ENCODE assay signal across 29 mouse cellular contexts in the genomic region with DNA sequence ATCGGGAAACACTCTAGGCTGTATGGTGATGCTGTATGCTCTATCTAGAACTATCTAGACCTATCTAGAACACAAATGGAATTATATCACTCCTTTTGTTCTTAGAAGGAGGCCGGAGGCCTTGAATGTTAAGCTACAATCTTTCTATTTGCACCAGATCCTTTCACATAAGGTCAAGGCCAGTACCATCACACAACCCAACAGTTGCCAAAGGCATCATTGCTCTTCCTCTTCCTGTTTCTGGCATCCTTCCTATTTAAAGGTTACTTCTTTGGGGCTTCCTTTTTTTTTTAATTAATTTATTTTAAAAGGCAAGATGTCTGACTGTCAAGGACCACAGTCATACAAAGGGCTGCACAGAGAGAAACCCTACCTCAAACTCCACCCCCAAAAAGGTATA. TPM values are rescaled to one million over a fixed set of nuclear protein-coding genes. Genes with fewer than 3 reads are reported as not detected.
A peak's percentile ranks its signal among the peaks of the same experiment; 100 is the strongest.
DNase-seq lines count a peak whose midpoint lies in the region; ATAC-seq and TF ChIP-seq lines count a peak whose summit lies in the region.
"Had no signal": no experiment of that assay in that cellular context is flagged by ENCODE, and none has a peak within 500 bp of the region (broad histone marks: within the 10 kb centered on the region; RNA-seq: fewer than 3 reads in every experiment).

No protein-coding gene starts in this region.

- DNase-seq in CH12.LX (ENCODE audit: extremely low read depth), result no peak
- no peak for DNase-seq in urinary bladder, postnatal 14 days (ENCODE audit: low spot score)
- DNase-seq in heart, adult 9 months (ENCODE audit: low spot score in 2 of 2), result no peak
- DNase-seq in frontal cortex, postnatal 25 days (ENCODE audit: low spot score in 2 of 2), result no peak
- DNase-seq: adrenal gland, adult 2 months; cerebellum, adult 11 months; cerebellum, adult 9-10 months; cerebellum, postnatal 36 days; embryo, embryonic 11 days; heart, postnatal 14 days; kidney, adult 18-20 months; kidney, postnatal 25 days; lung, adult 2 months; lung, postnatal 10 days; retina, postnatal 1 day; right cerebral cortex, postnatal 14 days had no signal

- ATAC-seq in granulocyte monocyte progenitor cell, adult 5-6 weeks (replicated peaks; ENCODE audit: poor library complexity, severe bottlenecking), result peak; percentile 56
- no peak for ATAC-seq in liver, embryonic 16.5 days (ENCODE audit: low read depth)
- peak; percentile 79 for ATAC-seq in monocyte, adult 5-6 weeks (replicated peaks; ENCODE audit: insufficient number of reproducible peaks, low FRiP score, low TSS enrichment, poor library complexity, severe bottlenecking)
- ATAC-seq: activated CD4-positive, CD25-positive, alpha-beta regulatory T cell, adult 4 months; forebrain, embryonic 14.5 days had no signal

- peaks cover 14 to 36% of the 10 kb centered on the region in 2 experiments for H3K4me1 ChIP-seq in CH12.LX (ENCODE audit: control insufficient read depth in 1 of 2, insufficient read depth in 2 of 2)
- H3K4me1 ChIP-seq in liver, embryonic 16.5 days (ENCODE audit: control insufficient read depth, low read depth, low read length), result peaks cover 41% of the 10 kb centered on the region
- H3K4me1 ChIP-seq: embryonic facial prominence, embryonic 12.5 days; hindbrain, embryonic 10.5 days; hindbrain, embryonic 15.5 days; kidney, embryonic 15.5 days; limb, embryonic 13.5 days; midbrain, embryonic 12.5 days; neural tube, embryonic 13.5 days; stomach, embryonic 15.5 days had no signal

- H3K4me3 ChIP-seq in CH12.LX (replicated peaks in 1 of 3; ENCODE audit: low read depth in 2 of 3, low read length in 2 of 3, poor library complexity in 1 of 3), result no peak overlapping the region
- H3K4me3 ChIP-seq in liver, embryonic 16.5 days (ENCODE audit: low read depth, low read length), result no peak overlapping the region
- H3K4me3 ChIP-seq: embryonic facial prominence, embryonic 12.5 days; hindbrain, embryonic 10.5 days; hindbrain, embryonic 15.5 days; kidney, embryonic 15.5 days; limb, embryonic 13.5 days; midbrain, embryonic 12.5 days; neural tube, embryonic 13.5 days; stomach, embryonic 15.5 days had no signal

- 67% methylated on average over 2 of the region's 2 CpGs for WGBS in liver, embryonic 16.5 days (ENCODE audit: insufficient replicate concordance)

- no peak for TF ChIP-seq POLR2A in CH12.LX (IDR thresholded peaks at IDR 0.05; ENCODE audit: low read depth, low read length)

- no peaks in the 10 kb centered on the region for H3K36me3 ChIP-seq in CH12.LX (replicated peaks in 1 of 2; ENCODE audit: control insufficient read depth in 1 of 2, insufficient read depth in 1 of 2, low read length in 1 of 2)
- H3K36me3 ChIP-seq in liver, embryonic 16.5 days (ENCODE audit: control insufficient read depth, insufficient read depth), result no peaks in the 10 kb centered on the region
- H3K36me3 ChIP-seq: embryonic facial prominence, embryonic 12.5 days; hindbrain, embryonic 10.5 days; hindbrain, embryonic 15.5 days; kidney, embryonic 15.5 days; limb, embryonic 13.5 days; midbrain, embryonic 12.5 days; neural tube, embryonic 13.5 days; stomach, embryonic 15.5 days had no signal

- dilution Hi-C loops in CH12.LX (cut with MboI; ENCODE audit: extremely low pct_ligation_motif_present, extremely low pct_unique_long_range_greater_than_20kb, low sequenced_read_pairs), result no loop called here

- H3K27me3 ChIP-seq in CH12.LX (replicated peaks), result no peaks in the 10 kb centered on the region
- no peaks in the 10 kb centered on the region for H3K27me3 ChIP-seq in liver, embryonic 16.5 days (ENCODE audit: control insufficient read depth, insufficient read depth, low read depth, low read length)
- H3K27me3 ChIP-seq: embryonic facial prominence, embryonic 12.5 days; limb, embryonic 13.5 days; stomach, embryonic 15.5 days had no signal

- H3K79me2 ChIP-seq in CH12.LX (replicated peaks; ENCODE audit: control insufficient read depth, extremely low read depth, insufficient read depth, poor library complexity, severe bottlenecking), result no peaks in the 10 kb centered on the region

- in situ Hi-C loops in CH12.LX (cut with MboI; ENCODE audit: low pct_ligation_motif_present, low pct_unique_long_range_greater_than_20kb, low sequenced_read_pairs), result no loop called here

- H3K9me3 ChIP-seq in CH12.LX (replicated peaks; ENCODE audit: low read length), result no peaks in the 10 kb centered on the region
- H3K9me3 ChIP-seq in liver, embryonic 16.5 days (replicated peaks; ENCODE audit: control insufficient read depth, low read length), result no peaks in the 10 kb centered on the region
- H3K9me3 ChIP-seq: embryonic facial prominence, embryonic 12.5 days; hindbrain, embryonic 10.5 days; hindbrain, embryonic 15.5 days; kidney, embryonic 15.5 days; limb, embryonic 13.5 days; midbrain, embryonic 12.5 days; neural tube, embryonic 13.5 days; stomach, embryonic 15.5 days had no signal

- H3K4me2 ChIP-seq in CH12.LX (ENCODE audit: insufficient read depth, low read depth, poor library complexity, severe bottlenecking), result 0 out of 2 replicates have a peak overlapping the region, but pooled peaks have one; percentile 1
- no peak overlapping the region for H3K4me2 ChIP-seq in liver, embryonic 16.5 days (ENCODE audit: low read depth, low read length)
- H3K4me2 ChIP-seq: embryonic facial prominence, embryonic 12.5 days; hindbrain, embryonic 15.5 days; kidney, embryonic 15.5 days; limb, embryonic 13.5 days; midbrain, embryonic 12.5 days; neural tube, embryonic 13.5 days; stomach, embryonic 15.5 days had no signal

- no peak for TF ChIP-seq EP300 in CH12.LX (IDR thresholded peaks at IDR 0.05; ENCODE audit: low read length)

- TF ChIP-seq CTCF in CH12.LX (conservative IDR thresholded peaks at IDR 0.05 in 1 of 2, IDR thresholded peaks at IDR 0.05 in 1 of 2; ENCODE audit: low read depth in 2 of 2, low read length in 2 of 2), result no peak

- H3K27ac ChIP-seq in CH12.LX (ENCODE audit: insufficient read depth, low read depth), result 0 out of 2 replicates have a peak overlapping the region, but pooled peaks have one; percentile 24
- H3K27ac ChIP-seq in liver, embryonic 16.5 days (ENCODE audit: low read length), result peak overlapping the region; percentile 46
- H3K27ac ChIP-seq: embryonic facial prominence, embryonic 12.5 days; hindbrain, embryonic 10.5 days; hindbrain, embryonic 15.5 days; kidney, embryonic 15.5 days; limb, embryonic 13.5 days; midbrain, embryonic 12.5 days; neural tube, embryonic 13.5 days; stomach, embryonic 15.5 days had no signal

- H3K9ac ChIP-seq in CH12.LX (ENCODE audit: insufficient read depth, low read depth), result no peak overlapping the region
- no peak overlapping the region for H3K9ac ChIP-seq in liver, embryonic 16.5 days (ENCODE audit: low read depth, low read length)
- H3K9ac ChIP-seq: embryonic facial prominence, embryonic 12.5 days; hindbrain, embryonic 15.5 days; kidney, embryonic 15.5 days; limb, embryonic 13.5 days; midbrain, embryonic 12.5 days; neural tube, embryonic 13.5 days; stomach, embryonic 15.5 days had no signal

- no peak for TF ChIP-seq RAD21 in CH12.LX (IDR thresholded peaks at IDR 0.05; ENCODE audit: low read depth, low read length)

TF ChIP-seq in CH12.LX, 34 proteins besides CTCF, POLR2A, EP300 and RAD21:
- no peak for TF ChIP-seq GABPA (IDR thresholded peaks at IDR 0.05; ENCODE audit: insufficient replicate concordance, low read depth, low read length)
- TF ChIP-seq ELF1 (IDR thresholded peaks at IDR 0.05; ENCODE audit: low read depth, low read length), result 0 out of 2 replicates have a peak, but pooled peaks have one; percentile 21
TF ChIP-seq in CH12.LX: peak in this region for 1.

RNA-seq across cellular contexts. Expression of a gene that starts 6.1 kb away (rescaled TPM):
- total RNA-seq in CH12.LX (2012; rRNA removed) (44.6 and 52.2 TPM in 2 replicates), CH12.LX (2014; rRNA removed) (29.4 and 33.2 TPM in 2 replicates)
- polyA plus RNA-seq in CH12.LX (2012; ENCODE audit: insufficient read length, low read depth), result 62.1 and 62.8 TPM in 2 replicates
- total RNA-seq in granulocyte monocyte progenitor cell, adult 5-6 weeks (2014; fragmentation: Nextera tagmentation), result 29.7 and 33.6 TPM in 2 replicates
- 44.8 and 45.8 TPM in 2 replicates for total RNA-seq in granulocyte monocyte progenitor cell, adult 5-6 weeks (2017)
- polyA plus RNA-seq in liver, embryonic 16.5 days (2015; fragmentation: Nextera tagmentation; extraction: Ambion mirVana), result 6.6 and 7.0 TPM in 2 replicates
- 59.8 to 88.9 TPM (median 78.3 TPM) in 3 replicates for total RNA-seq in monocyte, adult 5-6 weeks (2017)

RNA-seq across cellular contexts. Expression of a gene that starts 6.9 kb away (rescaled TPM):
- total RNA-seq in CH12.LX (2012; rRNA removed) (2,694 and 2,801 TPM in 2 replicates), CH12.LX (2014; rRNA removed) (2,433 and 2,576 TPM in 2 replicates)
- polyA plus RNA-seq in CH12.LX (2012; ENCODE audit: insufficient read length, low read depth), result 2,607 and 2,835 TPM in 2 replicates
- 2,241 and 2,395 TPM in 2 replicates for total RNA-seq in granulocyte monocyte progenitor cell, adult 5-6 weeks (2014; fragmentation: Nextera tagmentation)
- 1,241 and 1,301 TPM in 2 replicates for total RNA-seq in granulocyte monocyte progenitor cell, adult 5-6 weeks (2017)
- polyA plus RNA-seq in liver, embryonic 16.5 days (2015; fragmentation: Nextera tagmentation; extraction: Ambion mirVana), result 278 and 327 TPM in 2 replicates
- total RNA-seq in monocyte, adult 5-6 weeks (2017), result 599 to 801 TPM (median 613 TPM) in 3 replicates

RNA-seq across cellular contexts. Expression of a gene that starts 22.7 kb away (rescaled TPM):
- total RNA-seq in CH12.LX (2012; rRNA removed) (6.8 and 7.8 TPM in 2 replicates), CH12.LX (2014; rRNA removed) (0.89 and 2.1 TPM in 2 replicates)
- polyA plus RNA-seq in CH12.LX (2012; ENCODE audit: insufficient read length, low read depth), result 4.3 and 6.0 TPM in 2 replicates
- total RNA-seq in granulocyte monocyte progenitor cell, adult 5-6 weeks (2014; fragmentation: Nextera tagmentation), result 26.2 and 28.1 TPM in 2 replicates
- total RNA-seq in granulocyte monocyte progenitor cell, adult 5-6 weeks (2017), result 12.8 and 14.1 TPM in 2 replicates
- polyA plus RNA-seq in liver, embryonic 16.5 days (2015; fragmentation: Nextera tagmentation; extraction: Ambion mirVana), result 8.5 and 8.7 TPM in 2 replicates
- 9.9 to 34.1 TPM (median 19.9 TPM) in 3 replicates for total RNA-seq in monocyte, adult 5-6 weeks (2017)
